7 mouse cellular contexts compared by ENCODE assay signal in genomic region chr1:74507780-74508179, GRCm38 (mm10). TPM values are rescaled to one million over a fixed set of nuclear protein-coding genes. Genes with fewer than 3 reads are reported as not detected.
DNase-seq lines count a peak whose midpoint lies in the region; ATAC-seq and TF ChIP-seq lines count a peak whose summit lies in the region.

No protein-coding gene starts in this region.

- WGBS in midbrain, embryonic 10.5 days, result 100% methylated on average over 2 of the region's 2 CpGs
- 98% methylated on average over 2 of the region's 2 CpGs for WGBS in midbrain, postnatal 0 days
- 95% methylated on average over 2 of the region's 2 CpGs for WGBS in forebrain, embryonic 10.5 days
- 93% methylated on average over 2 of the region's 2 CpGs for WGBS in limb, embryonic 14.5 days
- 92% methylated on average over 2 of the region's 2 CpGs for WGBS in stomach, postnatal 0 days

- peak overlapping the region; percentile 75 for H3K4me3 ChIP-seq in midbrain, embryonic 10.5 days
- H3K4me3 ChIP-seq in midbrain, postnatal 0 days (ENCODE audit: low read depth, low read length), result no peak overlapping the region
- H3K4me3 ChIP-seq in forebrain, embryonic 10.5 days, result peak overlapping the region; percentile 86
- H3K4me3 ChIP-seq in limb, embryonic 14.5 days (replicated peaks; ENCODE audit: low read length), result peak overlapping the region; percentile 95; the same call in 1 of the 2 replicates
- no peak overlapping the region for H3K4me3 ChIP-seq in stomach, postnatal 0 days (ENCODE audit: low read depth, low read length)

- H3K36me3 ChIP-seq in midbrain, embryonic 10.5 days, result peaks cover 54% of the 10 kb centered on the region
- no peaks in the 10 kb centered on the region for H3K36me3 ChIP-seq in midbrain, postnatal 0 days (ENCODE audit: insufficient read depth, low read length)
- peaks cover 56% of the 10 kb centered on the region for H3K36me3 ChIP-seq in forebrain, embryonic 10.5 days (replicated peaks)
- peaks cover 7% of the 10 kb centered on the region; the same call in 1 of the 2 replicates for H3K36me3 ChIP-seq in limb, embryonic 14.5 days (ENCODE audit: control insufficient read depth, insufficient read depth, low read length)
- H3K36me3 ChIP-seq in stomach, postnatal 0 days (ENCODE audit: control insufficient read depth, insufficient read depth, low read length), result no peaks in the 10 kb centered on the region

- no peak for DNase-seq in midbrain, embryonic 10.5 days (ENCODE audit: low spot score)
- DNase-seq in midbrain, postnatal 0 days (ENCODE audit: low spot score), result no peak
- DNase-seq in forebrain, embryonic 10.5 days (ENCODE audit: extremely low spot score, low spot score), result no peak
- DNase-seq in limb, embryonic 14.5 days (ENCODE audit: low spot score), result no peak
- no peak for DNase-seq in stomach, postnatal 0 days (ENCODE audit: low spot score)
- no peak for DNase-seq in adrenal gland, postnatal 10 days
- DNase-seq in c-Kit-positive CD71-positive TER-119-positive erythroid progenitor cells, embryonic 14.5 days (ENCODE audit: low spot score), result no peak

- H3K27me3 ChIP-seq in midbrain, embryonic 10.5 days (ENCODE audit: low read depth, poor library complexity, severe bottlenecking), result no peaks in the 10 kb centered on the region
- no peaks in the 10 kb centered on the region for H3K27me3 ChIP-seq in midbrain, postnatal 0 days (ENCODE audit: insufficient read depth, low read length)
- no peaks in the 10 kb centered on the region for H3K27me3 ChIP-seq in forebrain, embryonic 10.5 days (ENCODE audit: poor library complexity, severe bottlenecking)
- no peaks in the 10 kb centered on the region for H3K27me3 ChIP-seq in limb, embryonic 14.5 days (ENCODE audit: control insufficient read depth, insufficient read depth, low read length)
- no peaks in the 10 kb centered on the region for H3K27me3 ChIP-seq in stomach, postnatal 0 days (ENCODE audit: control insufficient read depth, insufficient read depth, low read length)

- no peak overlapping the region for H3K4me2 ChIP-seq in midbrain, postnatal 0 days (ENCODE audit: low read depth, low read length, poor library complexity, severe bottlenecking)
- H3K4me2 ChIP-seq in limb, embryonic 14.5 days (replicated peaks; ENCODE audit: low read depth, low read length, severe bottlenecking), result peak overlapping the region; percentile 54
- H3K4me2 ChIP-seq in stomach, postnatal 0 days (replicated peaks; ENCODE audit: low read depth), result peak overlapping the region; percentile 86; the same call in 1 of the 2 replicates

- H3K9me3 ChIP-seq in midbrain, embryonic 10.5 days (replicated peaks), result no peaks in the 10 kb centered on the region
- H3K9me3 ChIP-seq in midbrain, postnatal 0 days (ENCODE audit: low read length), result no peaks in the 10 kb centered on the region
- no peaks in the 10 kb centered on the region for H3K9me3 ChIP-seq in forebrain, embryonic 10.5 days
- no peaks in the 10 kb centered on the region for H3K9me3 ChIP-seq in limb, embryonic 14.5 days (ENCODE audit: control insufficient read depth, low read length)
- no peaks in the 10 kb centered on the region for H3K9me3 ChIP-seq in stomach, postnatal 0 days (ENCODE audit: control insufficient read depth, low read length)

- H3K4me1 ChIP-seq in midbrain, embryonic 10.5 days, result peaks cover 29% of the 10 kb centered on the region
- peaks cover 11% of the 10 kb centered on the region; the same call in 1 of the 2 replicates for H3K4me1 ChIP-seq in midbrain, postnatal 0 days (ENCODE audit: insufficient read depth, low read length)
- peaks cover 39% of the 10 kb centered on the region for H3K4me1 ChIP-seq in forebrain, embryonic 10.5 days
- peaks cover 18% of the 10 kb centered on the region for H3K4me1 ChIP-seq in limb, embryonic 14.5 days (ENCODE audit: control insufficient read depth, insufficient read depth, low read length)
- H3K4me1 ChIP-seq in stomach, postnatal 0 days (replicated peaks; ENCODE audit: control insufficient read depth, insufficient read depth), result peaks cover 6% of the 10 kb centered on the region; the same call in 1 of the 2 replicates

- no peak for TF ChIP-seq EP300 in stomach, postnatal 0 days (optimal IDR thresholded peaks at IDR 0.05)

- TF ChIP-seq POLR2A in limb, embryonic 14.5 days (IDR thresholded peaks at IDR 0.05; ENCODE audit: borderline replicate concordance, extremely low read depth, insufficient read depth, insufficient read length), result no peak

- no peak overlapping the region for H3K27ac ChIP-seq in midbrain, embryonic 10.5 days (replicated peaks)
- no peak overlapping the region for H3K27ac ChIP-seq in midbrain, postnatal 0 days (ENCODE audit: low read depth, low read length)
- H3K27ac ChIP-seq in forebrain, embryonic 10.5 days, result 0 out of 2 replicates have a peak overlapping the region, but pooled peaks have one; percentile 98
- no peak overlapping the region for H3K27ac ChIP-seq in limb, embryonic 14.5 days (replicated peaks; ENCODE audit: low read depth, low read length)
- H3K27ac ChIP-seq in stomach, postnatal 0 days (replicated peaks), result no peak overlapping the region

- H3K9ac ChIP-seq in midbrain, postnatal 0 days (replicated peaks; ENCODE audit: low read length, poor library complexity, severe bottlenecking), result no peak overlapping the region
- peak overlapping the region; percentile 91; the same call in 1 of the 2 replicates for H3K9ac ChIP-seq in limb, embryonic 14.5 days (ENCODE audit: low read depth, low read length, severe bottlenecking)
- no peak overlapping the region for H3K9ac ChIP-seq in stomach, postnatal 0 days (ENCODE audit: low read length)

- no peak for TF ChIP-seq CTCF in midbrain, postnatal 0 days (IDR thresholded peaks at IDR 0.05)
- no peak for TF ChIP-seq CTCF in stomach, postnatal 0 days (IDR thresholded peaks at IDR 0.05; ENCODE audit: low read depth)

- ATAC-seq in midbrain, postnatal 0 days (ENCODE audit: low FRiP score), result no peak
- ATAC-seq in limb, embryonic 14.5 days (ENCODE audit: low FRiP score, low read depth), result no peak
- ATAC-seq in stomach, postnatal 0 days (ENCODE audit: low FRiP score, low TSS enrichment), result no peak

RNA-seq across cellular contexts. Expression of gene Cnot9, which starts 1.9 kb away (rescaled TPM):
- 103 and 104 TPM in 2 replicates for polyA plus RNA-seq in midbrain, embryonic 10.5 days (2016; fragmentation: Nextera tagmentation; extraction: Ambion mirVana)
- 40.3 and 40.8 TPM in 2 replicates for total RNA-seq in midbrain, postnatal 0 days (2014; rRNA removed)
- polyA plus RNA-seq in midbrain, postnatal 0 days (2015; fragmentation: Nextera tagmentation; extraction: Ambion mirVana), result 43.0 and 47.4 TPM in 2 replicates
- polyA plus RNA-seq in forebrain, embryonic 10.5 days (2016; fragmentation: Nextera tagmentation; extraction: Ambion mirVana), result 112 TPM in 2 replicates
- 56.1 and 59.3 TPM in 2 replicates for polyA plus RNA-seq in limb, embryonic 14.5 days (2012; rRNA removed)
- polyA plus RNA-seq in limb, embryonic 14.5 days (2014; fragmentation: Nextera tagmentation; extraction: Ambion mirVana), result 64.8 and 66.9 TPM in 2 replicates
- polyA plus RNA-seq in stomach, postnatal 0 days (2015; fragmentation: Nextera tagmentation; extraction: Ambion mirVana), result 23.7 and 25.4 TPM in 2 replicates
- 10 to 100 TPM; 31.7 to 35.0 TPM for total RNA-seq in adrenal gland, postnatal 10 days (2021)

RNA-seq across cellular contexts. Expression of gene Plcd4, which starts 34.9 kb away (rescaled TPM):
- polyA plus RNA-seq in midbrain, embryonic 10.5 days (2016; fragmentation: Nextera tagmentation; extraction: Ambion mirVana), result 2.0 and 2.8 TPM in 2 replicates
- 4.9 and 9.4 TPM in 2 replicates for total RNA-seq in midbrain, postnatal 0 days (2014; rRNA removed)
- 7.1 and 7.3 TPM in 2 replicates for polyA plus RNA-seq in midbrain, postnatal 0 days (2015; fragmentation: Nextera tagmentation; extraction: Ambion mirVana)
- polyA plus RNA-seq in forebrain, embryonic 10.5 days (2016; fragmentation: Nextera tagmentation; extraction: Ambion mirVana), result 0.90 and 1.1 TPM in 2 replicates
- polyA plus RNA-seq in limb, embryonic 14.5 days (2012; rRNA removed), result 0.43 and 0.53 TPM in 2 replicates
- 0.99 and 2.1 TPM in 2 replicates for polyA plus RNA-seq in limb, embryonic 14.5 days (2014; fragmentation: Nextera tagmentation; extraction: Ambion mirVana)
- polyA plus RNA-seq in stomach, postnatal 0 days (2015; fragmentation: Nextera tagmentation; extraction: Ambion mirVana), result 0.31 and 0.36 TPM in 2 replicates
- 1 to 10 TPM in 1 of 2 experiments, under 1 TPM in 1; 0.99 to 2.0 TPM for total RNA-seq in adrenal gland, postnatal 10 days (2021)

RNA-seq across cellular contexts. Expression of gene Usp37, which starts 36.3 kb away (rescaled TPM):
- polyA plus RNA-seq in midbrain, embryonic 10.5 days (2016; fragmentation: Nextera tagmentation; extraction: Ambion mirVana), result 50.1 and 51.5 TPM in 2 replicates
- total RNA-seq in midbrain, postnatal 0 days (2014; rRNA removed), result 19.3 and 25.7 TPM in 2 replicates
- polyA plus RNA-seq in midbrain, postnatal 0 days (2015; fragmentation: Nextera tagmentation; extraction: Ambion mirVana), result 16.4 and 18.5 TPM in 2 replicates
- polyA plus RNA-seq in forebrain, embryonic 10.5 days (2016; fragmentation: Nextera tagmentation; extraction: Ambion mirVana), result 53.2 TPM in 2 replicates
- 13.4 and 14.2 TPM in 2 replicates for polyA plus RNA-seq in limb, embryonic 14.5 days (2012; rRNA removed)
- 30.3 and 33.9 TPM in 2 replicates for polyA plus RNA-seq in limb, embryonic 14.5 days (2014; fragmentation: Nextera tagmentation; extraction: Ambion mirVana)
- polyA plus RNA-seq in stomach, postnatal 0 days (2015; fragmentation: Nextera tagmentation; extraction: Ambion mirVana), result 7.7 and 8.3 TPM in 2 replicates
- 10 to 100 TPM; 18.8 to 20.4 TPM for total RNA-seq in adrenal gland, postnatal 10 days (2021)

Comparison
In these comparisons a context has a peak if more than half of its experiments do, and no peak if none do; other contexts are left out.
1. H3K4me3 ChIP-seq: peak in midbrain, embryonic 10.5 days (single experiment), forebrain, embryonic 10.5 days (single experiment) and limb, embryonic 14.5 days (single experiment); none in midbrain, postnatal 0 days (single experiment) and stomach, postnatal 0 days (single experiment).